Mouse (Mus musculus): ENCODE results near the gene Nostrin. TPM values are rescaled to one million over a fixed set of nuclear protein-coding genes. Genes with fewer than 3 reads are reported as not detected.

Nostrin gene
- total and polyA plus RNA-seq, 3 experiments: 0.47 TPM; not detected in 2

GRCm38 (mm10) chr2:69215242-69215641 lies 79.6 kb downstream of the Nostrin start:
- H3K9me3 ChIP-seq (replicated peaks; ENCODE audit: insufficient read depth, low read length): no peaks in the 10 kb centered on the region
- no peak overlapping the region for H3K4me3 ChIP-seq (ENCODE audit: control insufficient read depth in 1 of 2, insufficient read depth in 1 of 2, low read depth in 2 of 2, low read length in 2 of 2)
- no peaks in the 10 kb centered on the region for H3K4me1 ChIP-seq (ENCODE audit: control insufficient read depth in 1 of 2, insufficient read depth in 2 of 2, low read length in 2 of 2)
- TF ChIP-seq SMC3 (IDR thresholded peaks at IDR 0.05; ENCODE audit: low read depth, low read length) (no peak), ZMIZ1 (IDR thresholded peaks at IDR 0.05; ENCODE audit: low read depth, low read length) (no peak), TAL1 (IDR thresholded peaks at IDR 0.05; ENCODE audit: low read length) (no peak), MAFK (IDR thresholded peaks at IDR 0.05; ENCODE audit: borderline replicate concordance, low read depth, low read length) (no peak), TBP (IDR thresholded peaks at IDR 0.05; ENCODE audit: low read depth, low read length) (no peak), UBTF (IDR thresholded peaks at IDR 0.05; ENCODE audit: borderline replicate concordance, insufficient read depth, low read depth, low read length) (no peak), RAD21 (IDR thresholded peaks at IDR 0.05; ENCODE audit: low read depth, low read length) (no peak), ETS1 (IDR thresholded peaks at IDR 0.05; ENCODE audit: low read depth, low read length) (no peak), MYB (IDR thresholded peaks at IDR 0.05; ENCODE audit: low read depth, low read length) (no peak), TCF12 (IDR thresholded peaks at IDR 0.05; ENCODE audit: low read depth, low read length) (no peak), RCOR1 (IDR thresholded peaks at IDR 0.05; ENCODE audit: low read depth, low read length) (no peak)
- no peaks in the 10 kb centered on the region for H3K79me2 ChIP-seq (ENCODE audit: control insufficient read depth, insufficient read depth, low read length, poor library complexity)
- H3K9ac ChIP-seq (ENCODE audit: control insufficient read depth, low read depth, low read length, poor library complexity, severe bottlenecking): no peak overlapping the region
- no peaks in the 10 kb centered on the region for H3K36me3 ChIP-seq (ENCODE audit: control insufficient read depth in 1 of 2, insufficient read depth in 2 of 2, low read length in 2 of 2)
- DNase-seq (ENCODE audit: low read depth, low spot score): no peak
- no peaks in the 10 kb centered on the region; a peak in 1 of 4 replicates for H3K27me3 ChIP-seq (ENCODE audit: control insufficient read depth in 1 of 2, insufficient read depth in 2 of 2, low read length in 2 of 2)
- no peak overlapping the region for H3K27ac ChIP-seq (ENCODE audit: control insufficient read depth, low read depth, low read length)

GRCm38 (mm10) chr2:69221868-69222416 lies 86.3 kb downstream of the Nostrin start:
- TF ChIP-seq SIN3A (IDR thresholded peaks at IDR 0.05; ENCODE audit: low read length): no peak
- no peak for TF ChIP-seq MEF2A (IDR thresholded peaks at IDR 0.05; ENCODE audit: extremely low read depth, insufficient replicate concordance, low read depth, low read length, poor library complexity, severe bottlenecking)
- no peak for TF ChIP-seq GATA1 (IDR thresholded peaks at IDR 0.05; ENCODE audit: low read depth, low read length)
- TF ChIP-seq ZC3H11A (IDR thresholded peaks at IDR 0.05; ENCODE audit: low read depth, low read length): no peak
- TF ChIP-seq POLR2AphosphoS2 (IDR thresholded peaks at IDR 0.05; ENCODE audit: low read length): no peak
- no peak for TF ChIP-seq MXI1 (IDR thresholded peaks at IDR 0.05; ENCODE audit: low read depth, low read length)
- no peak for TF ChIP-seq GABPA (IDR thresholded peaks at IDR 0.05; ENCODE audit: low read depth, low read length)
- TF ChIP-seq MAX (IDR thresholded peaks at IDR 0.05; ENCODE audit: low read length): no peak
- TF ChIP-seq SMC3 (IDR thresholded peaks at IDR 0.05; ENCODE audit: low read depth, low read length): no peak
- no peak for TF ChIP-seq USF2 (IDR thresholded peaks at IDR 0.05; ENCODE audit: borderline replicate concordance in 1 of 2, insufficient read depth in 1 of 2, low read depth in 1 of 2, low read length in 2 of 2)
- no peak for TF ChIP-seq CHD2 (IDR thresholded peaks at IDR 0.05; ENCODE audit: low read length)
- no peak for TF ChIP-seq RAD21 (IDR thresholded peaks at IDR 0.05; ENCODE audit: low read depth, low read length)
- no peak for TF ChIP-seq CHD1 (IDR thresholded peaks at IDR 0.05; ENCODE audit: low read depth, low read length)
- TF ChIP-seq JUND (IDR thresholded peaks at IDR 0.05; ENCODE audit: low read depth, low read length): no peak
- TF ChIP-seq BHLHE40 (IDR thresholded peaks at IDR 0.05; ENCODE audit: borderline replicate concordance, low read depth, low read length): no peak
- TF ChIP-seq MAZ (IDR thresholded peaks at IDR 0.05; ENCODE audit: low read depth, low read length): no peak
- TF ChIP-seq CTCF (IDR thresholded peaks at IDR 0.05 in 2 of 3, conservative IDR thresholded peaks at IDR 0.05 in 1 of 3; ENCODE audit: control insufficient read depth in 1 of 3, insufficient read depth in 1 of 3, low read depth in 2 of 3, low read length in 3 of 3, poor library complexity in 1 of 3, severe bottlenecking in 1 of 3): no peak
- TF ChIP-seq TAL1 (IDR thresholded peaks at IDR 0.05; ENCODE audit: low read length): no peak
- TF ChIP-seq ELF1 (IDR thresholded peaks at IDR 0.05; ENCODE audit: low read depth, low read length): no peak
- no peaks in the 10 kb centered on the region for H3K36me3 ChIP-seq (ENCODE audit: control insufficient read depth in 1 of 2, insufficient read depth in 2 of 2, low read length in 2 of 2)

More at GRCm38 (mm10) chr2:69221868-69222416, 86.3 kb downstream of the Nostrin start:
- Histone ChIP-seq H3K9ac (ENCODE audit: control insufficient read depth, low read depth, low read length, poor library complexity, severe bottlenecking) (no peak overlapping the region), H3K4me3 (ENCODE audit: control insufficient read depth in 1 of 2, insufficient read depth in 1 of 2, low read depth in 2 of 2, low read length in 2 of 2) (no peak overlapping the region), H3K4me1 (ENCODE audit: control insufficient read depth in 1 of 2, insufficient read depth in 2 of 2, low read length in 2 of 2) (no peaks in the 10 kb centered on the region), H3K27me3 (ENCODE audit: control insufficient read depth in 1 of 2, insufficient read depth in 2 of 2, low read length in 2 of 2) (no peaks in the 10 kb centered on the region), H3K79me2 (ENCODE audit: control insufficient read depth, insufficient read depth, low read length, poor library complexity) (no peaks in the 10 kb centered on the region), H3K9me3 (replicated peaks; ENCODE audit: insufficient read depth, low read length) (no peaks in the 10 kb centered on the region), H3K27ac (ENCODE audit: control insufficient read depth, low read depth, low read length) (no peak overlapping the region)
- no peak for DNase-seq (ENCODE audit: low read depth, low spot score)
